9 mouse cellular contexts compared by ENCODE assay signal in genomic region chr12:47164031-47164717, GRCm38 (mm10).
DNase-seq lines count a peak whose midpoint lies in the region; ATAC-seq lines count a peak whose summit lies in the region.
"Had no signal": no experiment of that assay in that cellular context is flagged by ENCODE, and none has a peak within 500 bp of the region (broad histone marks: within the 10 kb centered on the region; RNA-seq: fewer than 3 reads in every experiment).

No protein-coding gene starts in this region.

- H3K27me3 ChIP-seq in heart, embryonic 10.5 days (ENCODE audit: insufficient read depth, poor library complexity, severe bottlenecking), result no peaks in the 10 kb centered on the region
- no peaks in the 10 kb centered on the region for H3K27me3 ChIP-seq in intestine, embryonic 16.5 days (replicated peaks; ENCODE audit: control insufficient read depth, insufficient read depth, low read length)
- H3K27me3 ChIP-seq in neural tube, embryonic 13.5 days, result no peaks in the 10 kb centered on the region

- intact Hi-C loops in gastrocnemius, postnatal 14 days (cut with DNase I; ENCODE audit: low total_unique reads), result no loop called here
- intact Hi-C loops in left cerebral cortex, postnatal 4 days (cut with DNase I), result loop anchor here (5.0 kb wide), 1 partner anchor 347 kb away; the partner anchor contains the start of gene Nova1

- no peak overlapping the region for H3K9ac ChIP-seq in intestine, embryonic 16.5 days (ENCODE audit: low read depth, low read length)
- H3K9ac ChIP-seq in neural tube, embryonic 13.5 days, result 0 out of 2 replicates have a peak overlapping the region, but pooled peaks have one; percentile 0

- H3K4me3 ChIP-seq in heart, embryonic 10.5 days, result no peak overlapping the region
- H3K4me3 ChIP-seq in intestine, embryonic 16.5 days (ENCODE audit: low read length), result no peak overlapping the region
- 0 out of 2 replicates have a peak overlapping the region, but pooled peaks have one; percentile 8 for H3K4me3 ChIP-seq in neural tube, embryonic 13.5 days
- H3K4me3 ChIP-seq: erythroblast, embryonic 14.5 days had no signal

- H3K4me2 ChIP-seq in intestine, embryonic 16.5 days (ENCODE audit: low read depth, low read length), result peak overlapping the region; percentile 8
- H3K4me2 ChIP-seq in neural tube, embryonic 13.5 days, result peak overlapping the region; percentile 32

- no peak overlapping the region for H3K27ac ChIP-seq in heart, embryonic 10.5 days
- no peak overlapping the region for H3K27ac ChIP-seq in intestine, embryonic 16.5 days (ENCODE audit: low read length)
- H3K27ac ChIP-seq in neural tube, embryonic 13.5 days (replicated peaks), result peak overlapping the region; percentile 63

- ATAC-seq in intestine, embryonic 16.5 days, result no peak
- ATAC-seq in neural tube, embryonic 13.5 days (ENCODE audit: low read depth), result peak; percentile 75

- H3K36me3 ChIP-seq in heart, embryonic 10.5 days, result no peaks in the 10 kb centered on the region
- no peaks in the 10 kb centered on the region for H3K36me3 ChIP-seq in intestine, embryonic 16.5 days (ENCODE audit: control insufficient read depth, insufficient read depth, low read length)
- no peaks in the 10 kb centered on the region for H3K36me3 ChIP-seq in neural tube, embryonic 13.5 days

- WGBS in heart, embryonic 10.5 days, result 45% methylated on average over 15 of the region's 15 CpGs
- 33% methylated on average over 15 of the region's 15 CpGs for WGBS in intestine, embryonic 16.5 days
- 13% methylated on average over 15 of the region's 15 CpGs for WGBS in neural tube, embryonic 13.5 days

- peak; percentile 97 for DNase-seq in heart, adult 11 months
- DNase-seq in heart, embryonic 10.5 days (ENCODE audit: low spot score), result no peak
- DNase-seq in embryo, embryonic 11 days, result peak; percentile 67
- peak; percentile 61 for DNase-seq in gastrocnemius, postnatal 14 days
- peak; percentile 75 for DNase-seq in left cerebral cortex, postnatal 4 days
- no peak for DNase-seq in spleen, adult 12 weeks (ENCODE audit: low spot score)

- H3K9me3 ChIP-seq in heart, embryonic 10.5 days, result no peaks in the 10 kb centered on the region
- H3K9me3 ChIP-seq in intestine, embryonic 16.5 days (ENCODE audit: control insufficient read depth, low read length), result no peaks in the 10 kb centered on the region
- H3K9me3 ChIP-seq in neural tube, embryonic 13.5 days, result no peaks in the 10 kb centered on the region

- no peaks in the 10 kb centered on the region for H3K4me1 ChIP-seq in heart, embryonic 10.5 days
- peaks cover 3% of the 10 kb centered on the region; the same call in 1 of the 2 replicates for H3K4me1 ChIP-seq in intestine, embryonic 16.5 days (ENCODE audit: control insufficient read depth, insufficient read depth, low read length)
- H3K4me1 ChIP-seq in neural tube, embryonic 13.5 days (replicated peaks), result peaks cover 26% of the 10 kb centered on the region

Comparison
In these comparisons a context has a peak if more than half of its experiments do, and no peak if none do; other contexts are left out.
1. DNase-seq: peak in heart, adult 11 months (single experiment), embryo, embryonic 11 days (single experiment), gastrocnemius, postnatal 14 days (single experiment) and left cerebral cortex, postnatal 4 days (single experiment); none in heart, embryonic 10.5 days (single experiment) and spleen, adult 12 weeks (single experiment).